Mouse (Mus musculus): ENCODE data around the gene Olfr5. TPM values are rescaled to one million over a fixed set of nuclear protein-coding genes. Genes with fewer than 3 reads are reported as not detected.

The Olfr5 gene
- not detected for total RNA-seq (2023)

GRCm38 (mm10) chr7:6486841-6487240, at the start of gene Olfr5:
TSS of gene Olfr5 (minus strand) at chr7:6486941.

GRCm38 (mm10) chr7:6522850-6523249, 36.1 kb upstream of the Olfr5 start, which contains the start of gene Olfr1349:
TSS of gene Olfr1349 (minus strand) at chr7:6522950.

GRCm38 (mm10) chr7:6508648-6509047, 21.9 kb upstream of the Olfr5 start, which contains the start of gene Olfr1348:
TSS of gene Olfr1348 (minus strand) at chr7:6508748.

GRCm38 (mm10) chr7:6499655-6500054, 12.9 kb upstream of the Olfr5 start, which contains the start of gene Olfr1347:
TSS of gene Olfr1347 (minus strand) at chr7:6499755.

GRCm38 (mm10) chr7:6466951-6467350, 19.8 kb downstream of the Olfr5 start, which contains the start of gene Olfr1346:
TSS of gene Olfr1346 (plus strand) at chr7:6467101.

GRCm38 (mm10) chr7:6455868-6456267, 30.9 kb downstream of the Olfr5 start, which contains the start of gene Olfr1336:
TSS of gene Olfr1336 (plus strand) at chr7:6456168.

GRCm38 (mm10) chr7:6438388-6438787, 48.4 kb downstream of the Olfr5 start, which contains the start of gene Olfr1344:
TSS of gene Olfr1344 (plus strand) at chr7:6438688.

Other genes starting within 250 kb of the Olfr5 start
- gene Epp13, start 234.2 kb downstream of the Olfr5 start, total RNA-seq (2023) = not detected
- gene Zfp667, start 200.4 kb downstream of the Olfr5 start, total RNA-seq (2023) = 1 to 10 TPM; 1.7 to 3.0 TPM
- gene Zfp583, start 155.7 kb downstream of the Olfr5 start, total RNA-seq (2023) = 1 to 10 TPM; 1.4 to 1.9 TPM
- not detected for gene Gm3854, start 143.2 kb downstream of the Olfr5 start, total RNA-seq (2023)
- 1 to 10 TPM in 1 of 2 experiments, under 1 TPM in 1; 0.89 to 1.9 TPM for gene Zfp78, start 123.7 kb downstream of the Olfr5 start, total RNA-seq (2023)
- gene Zfp28, start 103.6 kb downstream of the Olfr5 start, total RNA-seq (2023) = 1 to 10 TPM; 1.9 to 2.9 TPM
- gene Smim17, start 88.2 kb downstream of the Olfr5 start, total RNA-seq (2023) = not detected
- gene Gm20715, start 76.7 kb downstream of the Olfr5 start, total RNA-seq (2023) = not detected
- gene Olfr1344, start 48.3 kb downstream of the Olfr5 start, total RNA-seq (2023) = not detected
- not detected for gene Olfr1336, start 30.8 kb downstream of the Olfr5 start, total RNA-seq (2023)
- gene Olfr1346, start 19.8 kb downstream of the Olfr5 start, total RNA-seq (2023) = not detected
- not detected for gene Olfr1347, start 12.8 kb upstream of the Olfr5 start, total RNA-seq (2023)
- gene Olfr1348, start 21.8 kb upstream of the Olfr5 start, total RNA-seq (2023) = not detected
- not detected for gene Olfr1349, start 36.0 kb upstream of the Olfr5 start, total RNA-seq (2023)
- not detected for gene Olfr1350, start 77.9 kb upstream of the Olfr5 start, total RNA-seq (2023)
- not detected for gene Zim1, start 209.5 kb upstream of the Olfr5 start, total RNA-seq (2023)
- gene Peg3, start 243.5 kb upstream of the Olfr5 start, total RNA-seq (2023) = not detected
- not detected for gene Usp29, start 243.6 kb upstream of the Olfr5 start, total RNA-seq (2023)